Mouse (Mus musculus) Patski (cell line): ENCODE measurements around the gene Aip. TPM values are rescaled to one million over a fixed set of nuclear protein-coding genes. Genes with fewer than 3 reads are reported as not detected.

Experiments
- ATAC-seq: fragments of 100-300 bp; one replicate; pipeline ENCODE4 v1.8.0; 2021
- CTCF ChIA-PET: fragments of 350-600 bp; sonication (Branson Sonifier 250); formaldehyde crosslinking; loops from one replicate; lab custom pipeline; 2022; ENCODE audit warnings: inconsistent platforms; lab: Charles Lee
- POLR2A ChIA-PET: fragments of 350-600 bp; sonication (Branson Sonifier 250); formaldehyde crosslinking; loops from one replicate; lab custom pipeline; 2022; ENCODE audit warnings: antibody characterized with exemption, inconsistent platforms; lab: Charles Lee
- DNase-seq: peaks from one replicate; pipeline ENCODE4 v3.0.0-alpha.2; 2011; ENCODE audit warnings: low read depth, low spot score
- H3K27me3 ChIP-seq: fragments of 371-371 bp; one replicate; pipeline ENCODE4 v1.5.1; 2021
- CTCF ChIP-seq: fragments of 100-300 bp; IDR thresholded peaks from one replicate; pipeline ENCODE4 v1.5.1; 2021
- in situ Hi-C: fragments of 300-500 bp; cut with MboI; formaldehyde crosslinking; loops from 3 replicates; pipeline ENCODE4 v1.11.1; 2018; ENCODE audit warnings: low pct_unique_long_range_greater_than_20kb, mixed read lengths
- polyA plus RNA-seq: library from polyadenylated mRNA; unstranded; gene quantifications from one replicate; pipeline ENCODE4 v1.2.3, GENCODE M21; 2021

The Aip gene
- polyA plus RNA-seq, 1 experiment from 2014 or later, result 149 TPM

GRCm38 (mm10) chr19:4164100-4164499, 38.4 kb upstream of the Aip start:
- CTCF ChIA-PET, result interaction anchor here (1.4 to 1.7 kb wide), 2 partner anchors 14 to 29 kb away, joined by 3 to 5 read pairs; partner anchors contain the start of gene Ppp1ca
- no peak for TF ChIP-seq CTCF
- in situ Hi-C loops, result no loop called here
- no peak for ATAC-seq
- POLR2A ChIA-PET, result interaction anchor here (0.8 to 1.4 kb wide), 3 partner anchors 14 to 65 kb away, joined by 3 to 4 read pairs (median 3); no protein-coding TSS in a partner anchor
- no peaks in the 10 kb centered on the region for H3K27me3 ChIP-seq
- no peak for DNase-seq

- no peak for DNase-seq
- TF ChIP-seq CTCF, result no peak
- no peaks in the 10 kb centered on the region for H3K27me3 ChIP-seq
- ATAC-seq, result no peak
- POLR2A ChIA-PET, result interaction anchor here (0.7 to 1.4 kb wide), 5 partner anchors 15 to 68 kb away, joined by 3 to 6 read pairs (median 3); no protein-coding TSS in a partner anchor
- CTCF ChIA-PET, result interaction anchor here (1.4 to 1.7 kb wide), 2 partner anchors 15 to 29 kb away, joined by 3 to 5 read pairs; partner anchors contain the start of gene Ppp1ca
- in situ Hi-C loops, result no loop called here
Measured at GRCm38 (mm10) chr19:4163543-4163887, 37.9 kb upstream of the Aip start.

DNA sequence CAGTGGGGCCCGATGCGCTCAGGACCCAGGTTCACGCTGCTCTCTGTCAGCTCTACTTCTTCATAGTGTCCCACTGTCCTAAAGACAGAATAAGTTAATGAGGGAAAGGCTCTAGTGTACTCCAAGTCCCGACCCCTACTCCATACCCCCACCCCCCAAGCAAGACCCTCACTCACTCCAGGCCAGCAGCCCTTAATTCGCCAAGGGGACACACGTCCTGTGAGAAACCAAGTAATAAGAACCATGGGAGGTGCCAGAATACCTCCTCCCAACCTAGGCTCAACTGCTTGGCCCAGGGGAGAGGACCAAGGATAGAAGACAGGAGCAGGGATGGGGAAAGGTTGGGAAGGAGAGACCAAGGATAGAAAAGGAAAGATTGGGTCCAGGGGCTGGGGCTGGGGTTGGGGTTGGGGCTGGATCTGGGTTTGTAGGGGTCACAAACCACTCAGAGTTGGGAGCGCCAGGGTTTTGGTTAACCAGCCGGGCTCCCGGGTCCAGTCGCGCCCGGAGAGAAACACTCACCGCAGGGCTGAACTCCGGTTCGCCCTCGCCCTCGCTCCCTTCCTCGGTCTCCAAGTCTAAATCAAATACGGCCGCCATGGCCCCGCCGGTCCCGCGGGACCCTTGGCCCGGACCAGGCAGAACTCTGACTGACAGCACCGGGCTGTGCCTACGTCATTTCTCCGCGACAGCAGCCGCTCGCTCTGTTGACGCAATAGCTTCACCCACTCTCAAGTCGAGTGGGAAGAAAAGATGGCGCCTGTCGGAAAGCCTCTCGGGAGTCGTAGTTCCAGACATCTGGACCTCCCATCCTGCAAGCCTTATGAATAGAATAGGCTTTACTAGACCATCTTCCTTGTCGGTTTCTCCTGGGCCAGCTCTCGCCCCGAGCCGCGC, 37.2 kb upstream of the Aip start, which contains the start of gene Rps6kb2:
TSS of gene Rps6kb2 (minus strand) at position 709 of the 897 bp plus-strand sequence.
- CTCF ChIA-PET, result no interaction called here
- in situ Hi-C loops, result no loop called here
- no peak for TF ChIP-seq CTCF
- POLR2A ChIA-PET, result interaction anchor here (0.7 to 1.4 kb wide), 5 partner anchors 15 to 68 kb away, joined by 3 to 6 read pairs (median 3); no protein-coding TSS in a partner anchor
- ATAC-seq (peak; percentile 75), DNase-seq (peak; percentile 77)
- H3K27me3 ChIP-seq, result no peaks in the 10 kb centered on the region

- ATAC-seq (no peak), DNase-seq (no peak)
- no peaks in the 10 kb centered on the region for H3K27me3 ChIP-seq
- CTCF ChIA-PET, result interaction anchor here (1.0 to 1.1 kb wide), 2 partner anchors 19 to 70 kb away, joined by 3 to 4 read pairs; no protein-coding TSS in a partner anchor
- in situ Hi-C loops, result no loop called here
- POLR2A ChIA-PET, result interaction anchor here (1.2 to 1.7 kb wide), 2 partner anchors 11 to 37 kb away, joined by 3 to 4 read pairs; no protein-coding TSS in a partner anchor
- TF ChIP-seq CTCF, result no peak
Measured at GRCm38 (mm10) chr19:4159049-4159448, 33.4 kb upstream of the Aip start.

- H3K27me3 ChIP-seq, result no peaks in the 10 kb centered on the region
Measured at GRCm38 (mm10) chr19:4156771-4157170, 31.1 kb upstream of the Aip start.

GRCm38 (mm10) chr19:4156073-4156579, 30.5 kb upstream of the Aip start:
- ChIA-PET POLR2A (interaction anchor here (1.5 to 2.0 kb wide), 2 partner anchors 14 to 27 kb away, joined by 6 read pairs; no protein-coding TSS in a partner anchor), CTCF (interaction anchor here (1.2 kb wide), 1 partner anchor 42 kb away, joined by 3 read pairs; no protein-coding TSS in a partner anchor)
- no peaks in the 10 kb centered on the region for H3K27me3 ChIP-seq
- ATAC-seq, result no peak
- no peak for DNase-seq
- no peak for TF ChIP-seq CTCF
- in situ Hi-C loops, result no loop called here

More at GRCm38 (mm10) chr19:4156771-4157170, 31.1 kb upstream of the Aip start:
- TF ChIP-seq CTCF, result no peak
- no peak for DNase-seq
- ChIA-PET POLR2A (interaction anchor here (2.0 kb wide), 1 partner anchor 28 kb away, joined by 6 read pairs; no protein-coding TSS in a partner anchor), CTCF (no interaction called here)
- ATAC-seq, result no peak
- in situ Hi-C loops, result no loop called here

DNA sequence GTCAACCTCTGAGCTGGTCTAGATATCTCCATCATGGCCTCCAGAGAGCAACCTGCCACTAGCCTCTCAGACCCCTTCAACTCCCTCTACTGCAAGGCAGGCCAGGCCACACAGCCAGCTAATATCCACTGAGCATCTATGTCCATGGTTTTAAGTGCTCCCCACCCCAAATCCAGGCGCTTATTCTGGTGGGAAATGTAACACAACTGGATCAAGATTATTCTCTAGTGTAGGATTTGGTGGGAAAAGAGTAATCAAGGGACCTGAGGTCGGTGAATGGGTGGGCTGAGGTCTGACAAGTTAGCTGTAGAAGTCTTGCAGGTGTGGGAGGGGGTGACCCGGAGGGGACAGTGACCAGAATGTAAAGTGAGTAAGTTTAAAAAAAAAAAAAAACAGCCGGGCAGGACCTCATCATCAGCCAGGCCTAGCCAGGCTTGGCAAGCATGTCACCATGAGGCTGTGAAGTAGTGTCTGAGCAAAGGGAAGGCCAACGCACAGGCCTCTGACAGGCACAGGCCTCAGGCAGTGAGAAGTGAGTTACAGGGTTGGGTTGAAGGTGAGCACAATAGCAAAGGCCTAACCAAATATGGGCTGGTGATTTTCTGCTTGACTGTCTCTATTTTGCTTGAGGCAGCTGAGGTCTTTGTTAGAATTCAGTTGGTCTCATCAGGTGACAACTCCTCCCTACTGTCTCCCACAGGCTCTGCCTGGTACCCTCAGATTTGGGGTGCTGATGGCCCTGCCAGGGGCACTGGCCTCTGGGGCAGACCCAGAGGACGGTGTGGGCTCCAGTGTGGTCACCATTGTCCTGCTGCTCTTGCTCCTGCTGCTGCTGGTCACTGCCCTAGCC, 29.8 kb upstream of the Aip start:
- DNase-seq, result no peak
- POLR2A ChIA-PET, result interaction anchor here (1.2 to 2.0 kb wide), 4 partner anchors 15 to 77 kb away, joined by 3 to 6 read pairs (median 6); partner anchors contain the start of gene Rad9a
- no peaks in the 10 kb centered on the region for H3K27me3 ChIP-seq
- no peak for TF ChIP-seq CTCF
- peak; percentile 70 for ATAC-seq
- CTCF ChIA-PET, result interaction anchor here (1.2 to 1.6 kb wide), 2 partner anchors 15 to 42 kb away, joined by 3 read pairs; no protein-coding TSS in a partner anchor
- in situ Hi-C loops, result no loop called here

DNA sequence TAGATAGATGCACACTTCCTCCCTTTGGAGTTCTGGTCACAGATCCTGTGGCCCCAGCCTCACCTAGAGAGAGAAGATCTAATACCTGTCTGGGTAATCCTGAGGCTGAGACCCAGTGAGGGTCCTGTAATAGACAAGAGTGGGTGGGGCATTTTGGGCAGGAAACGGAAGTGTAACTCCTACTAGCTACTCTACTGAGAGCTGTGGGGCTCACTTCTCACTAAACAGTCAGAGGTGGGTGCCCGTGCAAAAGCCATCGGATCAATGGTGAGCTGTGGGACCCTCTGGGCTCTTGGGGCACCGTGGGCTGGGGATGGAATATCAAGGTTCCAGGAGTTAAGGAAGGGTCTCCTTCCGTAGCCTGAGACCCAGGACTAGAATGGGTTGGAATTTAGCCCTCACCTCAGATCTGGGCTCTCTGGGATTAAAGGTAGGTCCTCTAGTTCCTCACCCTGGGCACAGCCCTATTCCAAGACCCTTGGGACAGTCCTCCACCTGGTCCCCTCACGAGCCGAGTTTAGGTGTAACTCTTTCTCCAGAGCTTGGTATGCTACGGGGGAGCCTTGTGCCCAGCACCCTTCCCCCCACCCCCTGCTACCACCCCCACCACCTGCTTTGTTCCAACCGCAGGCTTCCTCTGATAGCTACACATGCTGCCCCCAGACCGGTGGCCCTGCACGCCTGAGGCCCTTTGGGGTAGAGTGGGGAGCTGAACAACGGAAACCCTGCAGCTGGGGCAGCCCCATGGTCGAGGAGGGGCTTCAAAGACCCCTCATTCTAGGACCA, 29.0 kb upstream of the Aip start:
- ChIA-PET POLR2A (interaction anchor here (1.2 to 2.0 kb wide), 5 partner anchors 16 to 78 kb away, joined by 3 to 6 read pairs (median 5); partner anchors contain the start of gene Rad9a), CTCF (interaction anchor here (1.2 to 1.6 kb wide), 2 partner anchors 14 to 41 kb away, joined by 3 read pairs; no protein-coding TSS in a partner anchor)
- DNase-seq (no peak), ATAC-seq (no peak)
- TF ChIP-seq CTCF, result no peak
- in situ Hi-C loops, result no loop called here
- no peaks in the 10 kb centered on the region for H3K27me3 ChIP-seq
